Mouse (Mus musculus) B cell, adult 2 months (primary cell): ENCODE measurements around the gene Fmo3.

Source experiments
- DNase-seq, 2 experiments: peaks; one replicate each; pipeline ENCODE4 v3.0.0; 2022

Gene Fmo3

GRCm38 (mm10) chr1:162930631-162931030 lies 53.7 kb downstream of the Fmo3 start:
- no peak for DNase-seq

DNA sequence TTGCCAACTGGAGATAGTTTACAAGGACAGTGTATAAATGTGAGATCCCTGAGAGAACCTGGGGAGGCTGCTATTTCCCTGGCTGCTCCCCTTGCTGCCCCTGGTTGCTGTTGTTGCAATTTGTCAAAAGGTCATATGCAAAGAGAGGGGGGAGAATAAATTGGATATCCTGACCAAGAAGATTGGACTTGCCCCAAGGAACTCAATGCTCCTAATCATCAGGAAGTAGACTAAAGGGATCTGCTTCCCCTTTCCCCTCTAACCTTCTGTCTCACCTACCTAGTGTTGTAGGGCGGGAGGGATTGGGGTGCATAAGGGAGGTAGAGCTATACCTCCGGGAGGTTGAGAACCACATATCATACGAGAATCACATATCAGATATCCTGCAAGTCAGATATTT lies 55.2 kb downstream of the Fmo3 start:
- no peak for DNase-seq

DNA sequence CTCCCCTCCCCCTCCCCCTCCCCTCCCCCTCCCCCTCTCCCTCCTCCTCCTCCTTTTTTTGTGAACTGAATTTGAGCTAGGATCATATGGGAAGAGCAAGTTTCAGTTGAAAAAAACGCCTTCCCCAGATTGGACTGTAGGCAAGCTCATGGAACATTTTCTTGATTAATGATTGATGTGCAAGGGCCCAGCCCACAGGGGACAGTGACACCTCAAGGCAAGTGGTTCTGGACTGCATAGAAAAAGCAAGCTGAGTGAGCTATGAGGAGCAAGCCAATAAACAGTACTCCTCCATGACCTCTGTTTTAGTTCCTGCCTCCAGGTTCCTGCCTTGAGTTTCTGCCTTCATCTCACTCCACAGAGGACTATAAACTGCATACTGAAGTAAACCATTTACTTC lies 59.2 kb downstream of the Fmo3 start:
- no peak for DNase-seq

DNA sequence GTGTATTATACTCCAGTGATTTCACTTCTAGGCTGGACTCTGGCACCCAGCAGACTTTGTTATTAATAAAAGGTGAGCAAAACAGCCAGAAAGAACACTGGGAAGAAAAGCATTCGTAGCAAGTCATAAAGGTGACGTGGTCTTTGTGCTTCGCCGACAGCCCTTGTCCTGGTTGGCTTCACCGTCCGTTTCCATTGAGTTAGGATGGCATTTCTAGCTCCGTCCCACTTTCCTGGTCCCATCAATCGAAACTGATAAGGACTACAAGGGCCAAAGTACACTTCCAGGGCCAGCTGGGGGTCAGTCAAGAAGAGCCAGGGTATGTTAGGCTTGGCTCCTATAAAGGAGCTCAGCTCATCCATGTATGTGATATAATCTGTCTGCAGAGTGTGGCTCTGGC lies 67.7 kb downstream of the Fmo3 start:
- no peak for DNase-seq

GRCm38 (mm10) chr1:162914932-162915556 lies 69.3 kb downstream of the Fmo3 start:
- DNase-seq: no peak

DNA sequence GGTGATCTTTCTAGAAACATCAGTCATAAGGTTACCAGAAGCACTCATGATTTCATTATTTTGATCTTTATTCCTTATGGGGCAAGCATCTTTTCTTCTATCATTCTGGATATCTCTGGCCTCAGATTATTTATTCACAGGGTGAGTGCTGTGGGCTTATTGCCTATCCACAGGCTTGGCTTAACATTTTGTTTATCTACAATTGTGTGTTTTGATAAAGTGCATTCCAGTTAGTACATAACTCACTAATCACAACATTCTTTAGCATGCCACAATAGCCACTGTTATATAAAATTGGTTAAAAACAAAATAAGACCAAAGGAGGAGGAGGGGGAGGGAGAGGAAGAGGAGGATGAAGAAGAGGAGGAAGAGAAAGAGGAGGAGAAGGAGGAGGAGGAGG lies 72.2 kb downstream of the Fmo3 start:
- no peak for DNase-seq
